Mouse (Mus musculus): ENCODE measurements around the gene Sult2b1.

DNA sequence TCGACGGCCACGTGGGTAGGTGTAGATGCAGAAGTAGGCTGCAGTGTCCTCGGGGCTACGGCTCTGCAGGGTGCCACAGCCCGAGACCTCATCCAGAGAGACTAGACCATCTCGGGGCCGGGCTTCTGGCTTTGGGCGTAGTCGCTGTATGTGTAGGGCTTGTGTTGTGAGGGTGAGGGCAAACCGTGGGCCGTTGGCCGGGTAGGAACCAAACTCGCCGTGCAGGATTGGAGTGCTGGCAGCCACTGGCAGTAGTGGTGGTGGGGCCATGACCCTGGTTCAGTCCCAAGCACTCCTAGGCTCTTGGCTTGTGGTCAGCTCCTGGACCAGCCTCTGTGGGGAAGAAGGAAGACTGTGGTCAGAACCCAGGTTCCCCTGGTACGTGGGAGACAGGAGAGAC is 71.1 kb downstream of the Sult2b1 start:
- no peak for TF ChIP-seq POLR2A (IDR thresholded peaks at IDR 0.05; ENCODE audit: borderline replicate concordance, extremely low read depth, insufficient read depth, insufficient read length, poor library complexity, severe bottlenecking)
- TF ChIP-seq CTCF (IDR thresholded peaks at IDR 0.05; ENCODE audit: borderline replicate concordance, extremely low read depth, insufficient read depth, insufficient read length), result no peak
